Mouse (Mus musculus): ENCODE results near the gene 4632433K11Rik. TPM values are rescaled to one million over a fixed set of nuclear protein-coding genes. Genes with fewer than 3 reads are reported as not detected.

Gene 4632433K11Rik
- total and polyA plus RNA-seq, 3 experiments = not detected

- Histone ChIP-seq H3K79me2 (ENCODE audit: control insufficient read depth, insufficient read depth, low read length, poor library complexity) (peaks cover 69% of the 10 kb centered on the region), H3K36me3 (ENCODE audit: control insufficient read depth in 1 of 2, insufficient read depth in 2 of 2, low read length in 2 of 2) (peaks cover 15 to 30% of the 10 kb centered on the region in 2 experiments), H3K4me1 (ENCODE audit: control insufficient read depth in 1 of 2, insufficient read depth in 2 of 2, low read length in 2 of 2) (peaks cover 2 to 17% of the 10 kb centered on the region in 2 experiments)
These were observed 31.0 kb downstream of the 4632433K11Rik start for GRCm38 (mm10) chr7:5064886-5065285.

GRCm38 (mm10) chr7:5073586-5073985 is 39.7 kb downstream of the 4632433K11Rik start:
- Histone ChIP-seq H3K79me2 (ENCODE audit: control insufficient read depth, insufficient read depth, low read length, poor library complexity) (peaks cover 26% of the 10 kb centered on the region), H3K27me3 (ENCODE audit: control insufficient read depth in 1 of 2, insufficient read depth in 2 of 2, low read length in 2 of 2) (no peaks in the 10 kb centered on the region), H3K9ac (ENCODE audit: control insufficient read depth, low read depth, low read length, poor library complexity, severe bottlenecking) (no peak overlapping the region), H3K4me3 (ENCODE audit: control insufficient read depth in 1 of 2, insufficient read depth in 1 of 2, low read depth in 2 of 2, low read length in 2 of 2) (no peak overlapping the region), H3K27ac (ENCODE audit: control insufficient read depth, low read depth, low read length) (no peak overlapping the region), H3K4me1 (ENCODE audit: control insufficient read depth in 1 of 2, insufficient read depth in 2 of 2, low read length in 2 of 2) (peaks cover 12 to 32% of the 10 kb centered on the region in 2 experiments), H3K9me3 (replicated peaks; ENCODE audit: insufficient read depth, low read length) (no peaks in the 10 kb centered on the region), H3K36me3 (ENCODE audit: control insufficient read depth in 1 of 2, insufficient read depth in 2 of 2, low read length in 2 of 2) (peaks cover 48 to 50% of the 10 kb centered on the region in 2 experiments)
- DNase-seq (ENCODE audit: low read depth, low spot score) = peak; percentile 62
- TF ChIP-seq UBTF (IDR thresholded peaks at IDR 0.05; ENCODE audit: borderline replicate concordance, insufficient read depth, low read depth, low read length) (no peak), POLR2A (IDR thresholded peaks at IDR 0.05; ENCODE audit: control insufficient read depth in 1 of 2, insufficient read depth in 1 of 2, low read depth in 1 of 2, low read length in 2 of 2, poor library complexity in 1 of 2) (0 out of 4 replicates have a peak, but pooled peaks of 1 of the 2 experiments have one; percentile 17), CHD1 (IDR thresholded peaks at IDR 0.05; ENCODE audit: low read depth, low read length) (no peak), RCOR1 (IDR thresholded peaks at IDR 0.05; ENCODE audit: low read depth, low read length) (no peak), GABPA (IDR thresholded peaks at IDR 0.05; ENCODE audit: low read depth, low read length) (no peak), KAT2A (conservative IDR thresholded peaks at IDR 0.05; ENCODE audit: low read depth, low read length) (no peak), MAFK (IDR thresholded peaks at IDR 0.05; ENCODE audit: borderline replicate concordance, low read depth, low read length) (no peak), MAX (IDR thresholded peaks at IDR 0.05; ENCODE audit: low read length) (no peak), USF1 (IDR thresholded peaks at IDR 0.05; ENCODE audit: low read depth, low read length) (no peak), MYC (IDR thresholded peaks at IDR 0.05; ENCODE audit: low read depth, low read length) (no peak), POLR2AphosphoS2 (IDR thresholded peaks at IDR 0.05; ENCODE audit: low read length) (no peak), GATA1 (IDR thresholded peaks at IDR 0.05; ENCODE audit: low read depth, low read length) (peak; percentile 52; the same call in 1 of the 2 replicates), TAL1 (IDR thresholded peaks at IDR 0.05; ENCODE audit: low read length) (no peak), NRF1 (IDR thresholded peaks at IDR 0.05; ENCODE audit: insufficient read depth, low read depth, low read length, poor library complexity, severe bottlenecking) (no peak), ETS1 (IDR thresholded peaks at IDR 0.05; ENCODE audit: low read depth, low read length) (no peak), TBP (IDR thresholded peaks at IDR 0.05; ENCODE audit: low read depth, low read length) (no peak)

More at GRCm38 (mm10) chr7:5064886-5065285, 31.0 kb downstream of the 4632433K11Rik start:
- H3K27ac ChIP-seq (ENCODE audit: control insufficient read depth, low read depth, low read length) = no peak overlapping the region
- H3K9ac ChIP-seq (ENCODE audit: control insufficient read depth, low read depth, low read length, poor library complexity, severe bottlenecking) = no peak overlapping the region; the same call in 1 of the 2 replicates
- no peaks in the 10 kb centered on the region for H3K9me3 ChIP-seq (replicated peaks; ENCODE audit: insufficient read depth, low read length)
- no peak for DNase-seq (ENCODE audit: low read depth, low spot score)
- no peak for TF ChIP-seq RAD21 (IDR thresholded peaks at IDR 0.05; ENCODE audit: low read depth, low read length)
- TF ChIP-seq ZNF384 (IDR thresholded peaks at IDR 0.05; ENCODE audit: low read depth, low read length) = peak; percentile 65
- no peaks in the 10 kb centered on the region for H3K27me3 ChIP-seq (ENCODE audit: control insufficient read depth in 1 of 2, insufficient read depth in 2 of 2, low read length in 2 of 2)
- H3K4me3 ChIP-seq (ENCODE audit: control insufficient read depth in 1 of 2, insufficient read depth in 1 of 2, low read depth in 2 of 2, low read length in 2 of 2) = no peak overlapping the region
